Mouse (Mus musculus) hematopoietic multipotent progenitor cell, adult 10-12 weeks (in vitro differentiated cells): ENCODE measurements around the gene Mgat5b. TPM values are rescaled to one million over a fixed set of nuclear protein-coding genes. Genes with fewer than 3 reads are reported as not detected.

Experiments
- polyA plus RNA-seq: library from polyadenylated mRNA; stranded (reverse); fragments of >175 nt; gene quantifications from 2 replicates; pipeline ENCODE4 v1.2.3, GENCODE M21; 2012; ENCODE audit warnings: low replicate concordance

The Mgat5b gene
- 0.04 TPM in 1 of 2 replicates, not detected in the other for polyA plus RNA-seq

DNA sequence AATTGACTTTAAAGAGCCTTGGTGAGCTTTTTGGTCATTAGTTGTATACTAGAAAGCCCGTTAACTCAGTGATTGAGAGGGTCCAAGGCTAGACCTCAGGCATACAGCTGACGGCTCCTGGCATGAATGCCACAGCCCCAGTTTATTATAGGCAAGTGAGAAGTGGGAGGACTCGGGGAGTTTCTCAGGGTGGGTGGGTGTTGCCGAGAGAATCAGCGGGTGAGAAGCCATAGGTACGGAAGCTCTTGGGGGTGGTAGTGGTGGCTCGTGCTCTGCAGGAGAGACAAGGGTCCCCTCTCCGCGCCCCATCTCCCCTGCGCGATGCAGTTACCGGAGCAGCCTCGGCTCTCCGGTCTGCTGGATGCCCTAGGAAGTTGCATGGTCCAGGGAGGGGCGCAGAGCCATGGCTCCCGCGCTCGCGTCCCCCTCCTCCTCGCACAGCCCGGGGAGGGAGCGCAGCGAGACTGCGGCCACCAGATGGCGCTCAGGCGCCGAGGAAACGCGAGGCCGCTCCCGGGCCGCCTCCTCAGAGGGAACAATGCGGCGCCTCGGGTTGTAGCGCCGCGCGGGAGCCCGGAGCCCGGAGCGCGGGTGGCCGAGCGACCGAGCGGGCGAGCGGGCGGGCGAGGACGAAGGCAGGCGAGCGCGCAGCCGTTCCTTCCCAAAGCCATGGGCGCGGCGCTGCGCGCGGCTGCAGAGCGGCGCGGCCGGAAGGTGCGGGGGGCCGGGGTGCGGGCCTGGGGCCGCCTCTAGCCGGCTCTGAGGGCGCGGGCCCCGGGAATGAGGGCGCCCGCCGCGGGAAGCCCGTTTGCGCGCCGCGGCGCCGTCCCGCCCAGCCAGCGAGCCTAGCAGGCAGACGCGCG is at the start of gene Mgat5b:
Gene Mgat5b, plus strand, starts transcription at position 541 of the 863 bp plus-strand sequence.

Other genes with a start within 250 kb of the Mgat5b start
- not detected in 2 replicates for gene St6galnac1, start 143.4 kb upstream of the Mgat5b start, polyA plus RNA-seq
- 3.5 and 8.9 TPM in 2 replicates for gene Mxra7, start 90.8 kb upstream of the Mgat5b start, polyA plus RNA-seq
- gene Mettl23, start 75.6 kb upstream of the Mgat5b start, polyA plus RNA-seq = 52.6 and 96.9 TPM in 2 replicates
- gene Jmjd6, start 75.4 kb upstream of the Mgat5b start, polyA plus RNA-seq = 33.5 and 34.1 TPM in 2 replicates
- gene Mfsd11, start 66.4 kb upstream of the Mgat5b start, polyA plus RNA-seq = 17.7 and 25.3 TPM in 2 replicates
- 571 and 1,294 TPM in 2 replicates for gene Srsf2, start 65.8 kb upstream of the Mgat5b start, polyA plus RNA-seq
- gene Sec14l1, start 196.3 kb downstream of the Mgat5b start, polyA plus RNA-seq = 50.1 and 58.3 TPM in 2 replicates